Mouse (Mus musculus) ovary, adult 18-20 months (tissue): Measurements from ENCODE around the gene Ceacam16.
A peak's percentile ranks its signal among the peaks of the same experiment; 100 is the strongest.

ENCODE experiments used
- DNase-seq: peaks from one replicate; pipeline ENCODE4 v3.0.0; 2022; ENCODE audit warnings: low spot score, mixed read lengths

Gene Ceacam16

DNA sequence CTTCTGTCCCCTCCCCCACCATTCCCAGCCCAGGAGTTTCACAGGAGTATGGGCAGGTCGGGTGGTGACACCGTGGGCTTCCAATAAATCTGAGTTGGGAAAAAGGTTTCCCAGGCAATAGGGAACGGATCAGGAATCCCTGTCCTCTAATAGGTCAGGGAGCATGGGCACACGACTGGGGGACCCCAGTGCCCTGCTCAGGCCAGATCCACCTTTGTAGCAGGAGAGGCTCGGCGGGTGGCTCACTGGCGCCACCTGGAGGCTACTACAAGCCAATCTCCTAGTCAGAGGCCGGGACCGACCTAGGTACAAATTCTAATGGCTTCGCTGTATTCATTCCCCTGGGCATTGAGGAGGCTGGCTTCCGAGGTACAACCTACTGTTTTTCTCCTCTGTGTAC, 17.5 kb downstream of the Ceacam16 start:
- no peak for DNase-seq

DNA sequence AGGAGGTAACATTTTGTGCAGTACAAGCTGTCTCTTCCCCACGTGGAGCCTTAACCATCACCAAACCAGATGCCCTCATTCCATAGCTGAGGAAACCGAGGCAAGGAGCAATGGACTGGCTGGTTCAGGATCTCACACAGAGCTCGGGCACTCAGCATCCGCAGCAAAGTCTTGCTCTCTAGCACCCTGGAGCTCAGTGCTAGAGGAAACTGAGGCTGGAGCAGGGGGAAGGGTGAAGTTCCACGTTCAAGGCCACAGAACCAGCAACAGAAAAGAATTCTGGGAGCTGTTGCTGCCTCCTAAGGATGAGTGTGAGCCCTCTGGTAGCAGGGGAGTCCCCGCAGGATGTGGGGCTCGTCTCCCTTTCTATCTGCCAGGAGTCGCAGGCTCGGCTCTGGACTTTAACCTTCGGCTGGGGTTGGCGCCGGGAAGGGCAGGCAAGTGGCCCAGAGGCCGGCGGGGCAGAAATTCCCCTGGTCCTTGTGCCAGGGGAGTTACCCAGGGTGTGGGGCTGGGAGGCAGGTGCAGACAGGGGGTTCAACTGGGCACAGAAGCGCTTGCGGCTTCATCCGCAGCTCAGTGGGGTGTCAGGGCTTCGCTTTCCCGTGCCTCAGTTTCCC, 18.1 kb downstream of the Ceacam16 start:
- DNase-seq, result no peak

DNA sequence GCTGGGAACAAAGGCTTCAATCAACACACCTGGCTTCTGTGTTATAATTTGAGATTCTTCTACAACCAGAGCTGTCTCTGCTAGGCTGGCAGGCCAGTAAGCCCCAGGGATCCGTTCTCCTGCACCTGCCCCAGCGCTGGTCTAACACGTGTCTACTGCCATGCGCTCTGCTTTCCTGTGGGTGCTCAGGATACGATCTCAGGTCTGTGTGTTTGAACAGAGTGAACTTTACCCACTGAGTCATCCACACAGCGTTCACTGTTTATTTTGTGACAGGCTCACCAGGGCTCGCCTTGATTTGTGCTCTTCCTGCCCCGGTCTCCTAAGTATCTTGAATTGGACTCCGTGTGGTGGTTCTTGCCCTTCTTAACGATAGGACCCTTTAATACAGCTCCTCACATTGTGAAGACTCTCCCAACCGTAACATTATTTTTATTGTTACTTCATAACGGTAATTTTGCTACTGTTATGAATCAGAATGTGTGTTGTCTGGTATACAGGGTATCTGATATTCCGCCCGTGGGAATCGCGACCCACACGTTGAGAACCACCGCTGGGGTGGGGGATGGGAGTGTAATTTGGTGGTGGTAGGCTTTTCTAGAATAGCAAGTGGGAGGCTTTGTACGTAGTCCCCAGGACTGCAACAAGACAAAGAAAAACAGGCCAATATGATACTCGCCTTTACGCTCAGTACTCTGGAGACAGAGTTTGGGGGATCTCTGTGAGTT, 19.2 kb downstream of the Ceacam16 start:
- no peak for DNase-seq

DNA sequence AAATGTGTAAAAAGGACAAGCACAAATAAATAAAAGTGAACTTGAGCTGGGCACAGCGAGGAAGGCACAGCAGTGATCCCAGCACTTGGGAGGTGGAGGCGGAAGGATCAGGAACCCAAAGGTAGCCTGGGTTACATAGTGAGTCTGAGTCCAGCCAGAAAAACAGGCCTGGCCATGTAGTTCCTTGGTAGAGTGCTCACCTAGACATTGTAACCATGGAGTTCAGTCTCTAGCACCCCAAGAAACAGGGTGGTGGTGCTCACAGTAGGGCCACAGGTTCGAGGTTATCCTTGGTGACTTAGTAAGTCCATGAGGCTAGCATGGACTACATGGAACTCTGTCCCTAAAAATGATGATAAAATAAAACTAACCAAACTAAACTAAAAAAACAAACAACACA, 20.2 kb downstream of the Ceacam16 start:
- DNase-seq, result no peak

DNA sequence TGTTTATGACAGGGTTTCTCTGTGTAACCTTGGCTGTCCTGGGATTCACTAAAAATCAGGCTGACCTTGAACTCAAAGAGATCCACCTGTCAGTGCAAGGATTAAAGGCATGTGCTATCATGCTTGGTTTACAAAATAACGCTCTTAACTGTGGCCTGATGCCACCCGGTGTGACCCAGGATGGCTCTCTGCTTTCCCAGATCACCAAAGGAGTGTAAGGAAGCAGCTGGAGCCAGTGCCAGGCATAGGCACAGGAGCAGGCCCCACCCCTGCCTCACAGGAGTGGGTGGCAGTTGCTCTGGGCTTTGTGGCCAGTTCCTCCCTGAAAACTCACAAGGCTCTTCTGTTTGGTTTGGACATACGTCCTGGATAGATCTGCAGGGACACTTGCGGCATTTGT, 20.7 kb downstream of the Ceacam16 start:
- DNase-seq, result no peak

DNA sequence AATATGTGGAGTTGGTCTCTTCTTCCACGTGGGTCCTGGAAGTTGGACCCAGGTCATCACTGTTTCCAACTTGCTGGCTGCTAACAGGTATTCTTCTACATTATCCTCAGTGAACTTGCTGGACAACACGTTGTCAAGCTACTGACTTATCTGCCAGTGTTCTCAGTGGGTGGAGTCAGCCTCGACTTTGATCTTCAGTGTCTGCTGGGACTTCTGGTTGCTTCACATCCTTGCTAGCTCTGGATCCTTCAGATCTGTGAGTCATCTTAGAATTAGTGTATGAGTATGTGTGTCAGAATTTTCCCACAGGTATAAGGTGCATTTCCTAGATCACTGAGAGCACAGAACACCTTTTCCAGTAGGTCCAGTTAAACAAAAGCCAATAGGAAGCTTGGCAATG, 24.3 kb downstream of the Ceacam16 start:
- DNase-seq, result no peak

DNA sequence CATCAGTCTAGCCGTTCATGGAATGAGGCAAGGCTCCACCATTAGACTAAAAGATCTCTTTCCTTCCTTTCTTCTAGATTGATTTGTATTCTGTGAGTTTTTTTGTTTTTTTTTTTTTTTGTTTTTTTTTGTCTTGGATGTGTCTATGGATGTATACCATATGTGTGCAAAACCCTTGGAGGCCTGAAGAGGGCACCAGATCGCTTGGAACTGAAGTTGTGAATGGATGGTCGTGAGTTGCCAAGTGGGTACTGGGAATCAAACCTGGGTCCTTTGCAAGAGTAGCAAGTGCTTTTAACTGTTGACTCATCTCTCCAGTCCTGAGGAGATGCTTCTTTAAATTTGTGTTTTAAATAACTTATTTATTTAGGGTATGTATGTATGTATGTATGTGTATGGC, 27.0 kb downstream of the Ceacam16 start:
- no peak for DNase-seq

DNA sequence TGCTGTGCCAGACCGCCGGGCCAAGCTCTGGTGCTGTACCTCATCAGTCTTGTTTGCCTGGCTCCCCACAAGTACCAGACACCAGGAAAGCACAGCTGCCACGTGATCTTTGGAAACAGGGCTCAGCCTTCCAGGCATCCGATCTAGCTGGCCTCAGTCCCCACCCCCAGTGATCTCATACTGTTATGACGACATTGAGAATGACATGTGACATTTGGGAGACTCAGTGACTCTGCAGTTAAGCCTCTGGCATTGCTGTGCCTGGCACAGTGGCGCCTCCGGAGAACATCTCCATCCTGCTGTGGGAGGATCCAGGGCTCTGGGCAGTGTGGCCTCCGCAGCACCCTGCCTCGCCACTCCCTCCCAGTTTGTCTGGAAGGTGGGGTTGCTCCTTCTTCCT, 29.3 kb downstream of the Ceacam16 start:
- DNase-seq, result no peak

DNA sequence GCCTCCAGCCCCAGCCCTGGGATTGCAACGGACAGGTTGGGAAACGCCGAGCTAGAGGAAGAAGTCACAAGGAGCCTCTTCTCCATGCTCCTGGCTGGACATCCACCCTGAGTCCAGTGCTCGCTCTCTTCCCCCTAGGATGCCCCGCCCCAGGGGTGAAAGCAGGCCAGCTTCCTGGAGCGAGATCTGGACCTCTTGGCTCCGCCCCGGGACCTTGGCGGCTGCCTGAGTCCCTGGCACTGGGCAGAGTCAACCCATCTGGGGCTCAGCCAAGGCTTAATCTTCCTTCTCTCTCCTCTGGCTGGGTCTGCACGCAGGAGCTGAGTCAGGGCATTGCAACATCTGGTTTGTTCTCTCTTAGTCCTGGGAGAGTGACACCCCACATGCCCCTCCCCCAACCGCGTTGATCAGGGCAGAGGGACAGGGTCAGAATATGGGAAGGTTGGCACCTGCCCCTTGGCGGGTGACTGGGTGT, 30.4 kb downstream of the Ceacam16 start:
- peak; percentile 97 for DNase-seq

DNA sequence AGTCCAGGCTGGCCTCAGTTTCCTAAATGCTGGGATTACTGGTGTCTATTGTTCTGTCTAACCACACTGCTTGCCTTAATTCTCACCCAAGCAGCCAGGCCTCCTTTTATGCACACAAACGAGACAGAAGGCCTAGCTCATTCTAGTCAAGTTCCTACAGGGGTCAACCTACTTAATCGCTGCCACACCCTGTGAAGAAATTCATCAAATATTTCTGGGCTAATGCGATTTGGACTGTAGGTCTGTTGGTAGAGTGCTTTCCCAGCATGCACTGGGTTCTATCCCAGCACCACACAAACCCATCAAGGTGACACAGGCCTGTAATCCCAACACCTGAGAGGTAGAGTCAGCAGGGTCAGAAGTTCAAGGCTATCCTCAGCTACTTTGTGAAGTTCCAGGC, 31.4 kb downstream of the Ceacam16 start:
- DNase-seq, result no peak

DNA sequence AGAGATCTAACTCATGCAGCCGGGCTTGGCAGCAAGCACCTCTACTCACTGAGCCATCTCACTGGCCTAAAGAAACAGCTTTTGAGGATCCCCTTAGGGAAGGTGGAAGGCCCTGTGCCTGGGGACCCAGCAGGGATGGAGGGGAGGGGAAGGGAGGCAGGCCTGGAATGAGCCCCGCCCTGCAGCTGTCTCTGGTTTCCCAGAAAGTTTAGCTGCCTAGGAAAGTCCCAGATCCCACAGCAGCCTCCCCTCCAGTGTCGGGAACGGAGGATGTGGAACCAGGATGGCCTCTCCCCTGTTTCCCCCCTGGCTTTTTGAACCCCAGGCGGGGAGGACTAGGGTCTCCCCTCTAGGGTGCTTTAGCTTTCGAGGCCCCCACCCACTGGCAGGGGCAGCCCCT, 34.3 kb downstream of the Ceacam16 start:
- DNase-seq, result no peak

DNA sequence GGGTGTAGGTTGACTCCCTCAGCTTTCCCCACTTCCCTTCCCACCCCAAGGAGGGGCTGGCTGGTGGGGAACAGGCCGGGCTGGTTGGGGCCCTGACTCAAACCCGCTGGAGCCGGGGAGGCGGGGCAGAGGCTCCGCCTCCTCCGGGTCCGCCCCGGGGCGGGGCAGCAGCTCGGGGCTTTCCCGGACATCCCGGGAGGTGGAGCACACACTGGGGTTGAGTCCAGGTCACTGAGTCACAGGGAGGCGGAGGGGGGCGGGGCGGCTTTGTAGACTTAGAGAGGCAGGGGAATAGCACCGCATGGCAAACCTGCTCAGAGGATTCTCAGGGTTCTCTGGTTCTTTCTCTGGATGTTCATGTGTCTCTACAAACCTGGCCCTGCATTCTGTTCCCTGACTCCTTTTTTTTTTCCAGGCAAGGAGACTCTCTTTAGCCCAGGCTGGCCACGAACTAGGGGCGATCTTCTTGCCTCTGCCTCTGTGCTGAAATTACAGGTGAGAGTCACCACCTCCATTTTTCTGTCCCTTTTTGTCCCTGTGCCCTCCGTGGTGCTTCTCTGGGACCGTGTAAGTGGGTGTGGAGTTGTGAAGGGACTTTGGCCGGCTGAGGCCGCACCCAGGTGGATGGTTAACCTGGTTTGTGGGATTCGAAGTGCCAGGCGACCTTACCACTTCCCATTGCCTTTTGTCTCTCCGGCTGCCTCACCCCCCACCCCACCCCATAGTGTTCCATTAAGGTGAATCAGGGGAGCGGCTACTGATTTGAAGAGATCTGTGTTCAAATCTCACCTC, 36.7 kb downstream of the Ceacam16 start:
- peak; percentile 88 for DNase-seq

DNA sequence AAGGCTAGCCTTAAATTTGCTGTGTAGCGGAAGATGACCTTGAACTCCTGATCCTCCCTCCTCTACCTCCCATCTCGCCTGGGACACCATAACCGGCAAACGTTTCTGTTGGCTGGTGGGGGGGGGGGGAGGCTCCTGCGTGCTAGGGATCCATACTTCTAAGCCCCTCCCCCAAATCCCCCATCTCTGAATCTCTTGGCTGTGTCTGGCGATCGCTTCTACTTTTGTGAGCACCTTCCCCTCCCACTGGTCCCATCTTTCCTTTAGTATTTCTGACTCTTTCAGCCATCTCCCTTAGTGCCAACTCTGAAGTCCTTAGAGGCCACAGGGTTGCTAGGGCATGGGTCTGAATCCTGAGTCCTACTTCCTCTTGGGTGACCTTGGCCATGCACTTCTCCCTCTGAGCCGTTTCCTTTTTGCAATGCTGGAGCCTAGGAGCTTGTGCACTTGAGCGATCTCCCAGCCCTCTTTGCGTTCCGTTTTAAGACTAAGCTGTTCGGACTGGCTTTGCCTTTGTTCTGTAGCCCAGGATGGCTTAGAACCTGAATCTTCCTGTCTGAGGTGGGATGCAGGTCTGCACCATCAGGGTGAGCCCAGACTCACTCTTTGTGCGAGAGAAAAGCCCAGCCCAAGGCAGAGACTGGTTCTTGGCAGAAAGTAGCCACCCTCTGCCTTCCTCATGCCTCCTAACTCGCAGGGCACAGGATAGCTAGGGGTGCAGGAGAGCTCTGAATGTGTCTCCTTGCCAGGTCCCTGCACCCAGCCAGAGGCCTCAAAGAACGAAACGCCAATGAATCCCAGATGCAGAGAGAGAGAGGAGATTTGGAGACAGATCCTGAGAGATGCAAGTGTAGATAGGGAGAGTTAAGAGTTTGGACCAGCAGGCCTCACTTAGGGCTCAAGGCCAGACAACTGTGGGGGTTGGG, 37.6 kb downstream of the Ceacam16 start:
- DNase-seq, result no peak

DNA sequence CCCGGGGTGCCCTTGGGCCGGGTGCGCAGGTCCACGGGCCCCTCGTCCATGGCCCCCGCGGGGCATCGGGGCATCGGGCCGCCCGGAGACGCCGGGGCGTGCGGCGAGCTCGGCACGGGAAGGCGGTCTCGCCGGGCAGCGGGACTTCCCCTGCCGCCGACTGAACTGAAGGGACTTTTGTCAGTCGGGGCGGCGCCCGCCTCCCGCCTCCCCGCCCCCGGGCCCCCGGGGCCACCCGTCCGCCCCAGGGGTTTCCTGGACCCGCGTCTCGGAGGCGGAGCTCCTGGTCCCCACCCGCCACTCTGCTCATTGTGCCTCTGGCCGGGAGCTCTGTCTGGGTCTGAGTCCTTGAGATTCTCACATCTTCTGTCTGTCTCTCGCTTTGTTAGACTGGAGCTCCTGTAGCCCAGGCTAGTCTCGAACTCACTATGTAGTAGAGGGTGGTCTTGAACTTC, 38.5 kb downstream of the Ceacam16 start, which contains the start of gene Bcl3:
Bcl3 (minus strand) TSS at position 167 of the 455 bp plus-strand sequence.
- DNase-seq, result peak; percentile 56

DNA sequence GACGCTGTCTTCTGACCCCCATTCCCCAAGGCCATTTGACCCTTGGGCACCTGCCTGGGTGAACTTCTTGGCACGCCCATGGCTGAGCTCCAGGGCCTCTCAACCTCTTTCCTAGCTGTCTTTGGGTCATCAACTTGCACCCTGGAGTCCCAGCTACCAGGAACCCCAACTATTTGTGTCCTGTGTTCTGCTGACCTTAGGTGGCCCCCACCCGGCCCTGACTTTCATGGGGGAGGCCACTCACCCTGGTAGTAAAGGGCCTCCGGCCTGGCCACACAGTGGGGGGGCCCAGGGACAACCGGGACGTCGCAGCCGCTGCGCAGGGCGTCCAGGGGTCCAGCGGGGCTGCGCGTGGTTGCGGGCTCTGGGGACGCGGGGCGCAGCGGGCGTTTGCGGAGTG, 38.9 kb downstream of the Ceacam16 start:
- DNase-seq, result no peak

DNA sequence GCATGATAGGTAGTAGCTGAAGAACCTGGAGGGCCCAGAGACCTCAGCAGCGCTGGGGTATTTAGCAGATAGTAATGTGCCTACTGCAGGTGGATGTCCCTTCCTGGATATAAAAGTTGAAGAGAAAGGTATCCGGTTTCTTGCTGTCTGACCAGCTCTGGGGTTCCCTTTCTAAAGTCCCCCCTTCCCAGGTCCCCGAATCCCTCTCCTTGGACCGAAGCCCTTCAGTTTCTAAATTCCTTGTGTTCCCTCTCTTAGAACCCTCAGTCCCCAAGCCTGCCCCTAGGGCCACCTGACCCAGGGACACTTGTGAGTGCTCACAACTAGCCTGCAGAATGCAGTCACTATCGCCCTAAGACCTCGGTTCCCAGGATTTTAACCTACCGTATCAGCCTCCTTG, 39.5 kb downstream of the Ceacam16 start:
- no peak for DNase-seq

DNA sequence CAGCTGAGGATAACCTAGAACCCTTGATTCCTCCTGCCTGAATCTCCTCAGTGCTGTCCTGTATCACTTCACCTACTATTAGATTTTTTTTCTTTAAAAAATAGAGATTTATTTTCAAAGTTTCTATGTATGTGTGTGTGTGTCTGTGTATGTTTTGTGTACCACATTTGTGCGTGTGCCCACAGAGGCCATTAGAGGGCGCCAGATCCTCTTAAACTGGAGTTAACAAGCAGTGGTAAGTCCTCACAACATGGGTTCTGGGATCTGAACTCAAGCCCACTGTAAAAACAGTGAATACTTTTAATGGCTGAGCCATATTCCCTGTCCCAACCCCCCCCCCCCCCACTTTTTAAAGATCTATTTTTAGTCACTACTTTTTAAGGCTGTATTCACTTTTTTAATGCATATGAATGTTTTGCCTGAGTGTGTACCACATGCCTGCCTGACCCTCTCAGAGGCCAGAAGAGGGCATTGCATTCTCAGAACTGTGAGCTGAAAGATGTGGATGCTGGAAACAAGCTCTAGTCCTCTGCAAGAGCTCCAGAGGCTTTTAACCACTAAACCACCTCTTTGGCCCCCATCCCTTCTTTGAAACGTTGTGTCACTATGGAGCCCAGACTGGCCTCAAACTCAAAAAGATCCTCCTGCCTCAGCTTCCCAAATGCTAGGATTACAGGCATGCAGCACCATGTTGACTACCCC, 40.6 kb downstream of the Ceacam16 start:
- DNase-seq, result no peak

DNA sequence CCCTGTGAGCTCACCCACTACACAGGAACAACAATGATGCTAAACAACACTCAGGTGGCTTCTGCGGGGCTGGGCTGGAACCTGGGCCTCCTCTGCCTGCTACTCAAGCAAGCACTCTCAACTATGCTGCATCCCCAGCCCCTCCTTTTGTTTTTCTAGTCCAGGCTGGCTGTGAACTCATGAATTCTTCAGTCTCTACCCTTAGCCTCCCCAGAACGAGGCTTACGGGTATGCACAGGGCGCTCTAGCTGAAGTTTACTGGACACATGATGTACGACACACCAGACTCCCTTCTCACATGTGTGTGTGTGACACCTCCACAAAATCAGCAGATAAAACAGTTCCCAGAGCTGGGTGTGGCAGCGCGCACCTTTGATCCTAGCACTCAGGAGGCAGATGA, 42.2 kb downstream of the Ceacam16 start:
- DNase-seq, result no peak

DNA sequence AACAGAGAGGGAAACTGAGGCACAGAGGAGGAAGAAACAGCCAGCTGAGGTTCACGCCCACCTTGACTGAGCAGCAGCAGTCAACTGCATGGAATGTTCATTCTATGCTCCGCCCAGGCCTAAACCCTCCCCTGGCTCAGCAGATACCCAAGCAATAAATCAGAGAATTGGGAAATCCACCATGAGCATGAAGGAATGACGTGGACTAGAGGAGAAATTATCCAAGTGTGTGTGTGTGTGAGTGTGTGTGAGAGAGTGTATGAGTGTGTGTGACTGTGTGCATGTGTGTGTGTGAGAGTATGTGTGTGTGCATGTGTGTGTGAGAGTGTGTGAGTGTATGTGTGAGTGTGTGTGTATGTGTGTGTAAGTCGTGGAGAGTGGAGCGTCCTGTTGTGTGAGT, 42.7 kb downstream of the Ceacam16 start:
- DNase-seq, result no peak

DNA sequence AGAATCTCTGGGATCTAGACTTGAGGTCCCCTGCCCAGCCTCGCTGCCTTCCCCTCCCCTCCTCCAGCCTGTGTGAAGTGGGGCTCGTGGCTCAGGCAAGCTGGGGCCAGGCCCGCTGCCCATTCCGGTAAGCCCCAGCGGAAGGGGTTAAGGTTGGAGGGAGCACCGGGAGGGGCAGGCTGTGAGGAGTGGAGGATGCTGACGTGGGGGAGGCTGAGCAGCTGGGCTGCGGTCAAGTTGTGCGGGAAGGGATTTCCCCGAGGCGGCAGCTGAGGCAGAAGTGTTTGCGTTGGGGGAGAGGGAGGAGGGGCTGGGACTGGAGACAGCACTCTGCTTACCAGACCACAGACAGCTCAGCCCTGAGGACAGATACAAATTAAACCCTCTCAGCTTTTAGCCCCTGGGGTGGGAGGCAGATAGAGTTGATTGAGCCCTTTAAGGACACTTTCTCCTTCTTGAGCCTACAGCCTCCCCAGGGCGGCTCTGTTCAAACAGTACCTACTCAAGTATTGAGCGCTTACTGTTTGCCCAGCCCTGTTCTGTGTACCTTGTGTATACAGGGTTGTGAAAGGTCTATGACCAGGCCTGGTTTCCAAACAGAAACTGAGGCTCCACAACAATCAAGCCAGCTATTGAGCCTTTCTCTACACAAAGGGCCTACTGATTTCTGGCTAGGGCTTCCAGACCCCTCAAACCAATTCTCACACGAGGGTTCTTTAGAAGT, 43.6 kb downstream of the Ceacam16 start:
- DNase-seq, result peak; percentile 78
